Mouse (Mus musculus) lung, postnatal 0 days (tissue): ENCODE data around the gene BC051142.

Source experiments
- CTCF ChIP-seq: IDR thresholded peaks from 2 replicates; pipeline ENCODE4 v1.5.1; 2016; ENCODE audit warnings: antibody characterized with exemption, mild to moderate bottlenecking
- EP300 ChIP-seq: IDR thresholded peaks from 2 replicates; pipeline ENCODE4 v1.6.1; 2016; ENCODE audit warnings: antibody characterized with exemption, mild to moderate bottlenecking, control low read depth

- TF ChIP-seq CTCF (no peak), EP300 (no peak)
Observed at GRCm38 (mm10) chr17:34507591-34507990, 109.0 kb downstream of the BC051142 start.
